Mouse (Mus musculus) stomach, embryonic 14.5 days (tissue): Measurements from ENCODE around the gene Zfp575. TPM values are rescaled to one million over a fixed set of nuclear protein-coding genes. Genes with fewer than 3 reads are reported as not detected.
A peak's percentile ranks its signal among the peaks of the same experiment; 100 is the strongest.

Source experiments
- ATAC-seq: fragments of 200-750 bp; cut with Nextera tagmentation; 2 replicates; pipeline ENCODE4 v1.8.0; 2017; ENCODE audit warnings: low read depth, moderate TSS enrichment; ENCODE audit not compliant: insufficient number of reproducible peaks, insufficient read depth, low FRiP score
- H3K27ac ChIP-seq: fragments of 300-500 bp; sonication (generic); 2 replicates; pipeline ENCODE4 v1.5.1; 2014; ENCODE audit warnings: mild to moderate bottlenecking, low read length, moderate library complexity, mixed read lengths
- H3K27me3 ChIP-seq: fragments of 300-500 bp; sonication (generic); 2 replicates; pipeline ENCODE4 v1.6.1; 2014; ENCODE audit warnings: low read length, control low read depth, mixed read lengths; ENCODE audit not compliant: control insufficient read depth, insufficient read depth
- H3K36me3 ChIP-seq: fragments of 300-500 bp; sonication (generic); 2 replicates; pipeline ENCODE4 v1.6.1; 2014; ENCODE audit warnings: mild to moderate bottlenecking, control low read depth, low read length, moderate library complexity, mixed read lengths; ENCODE audit not compliant: control insufficient read depth, insufficient read depth
- H3K4me1 ChIP-seq: fragments of 300-500 bp; sonication (generic); 2 replicates; pipeline ENCODE4 v1.6.1; 2014; ENCODE audit warnings: low read length, control low read depth, mixed read lengths; ENCODE audit not compliant: control insufficient read depth, insufficient read depth
- H3K4me2 ChIP-seq: fragments of 300-500 bp; sonication (generic); replicated peaks from 2 replicates; pipeline ENCODE4 v1.6.1; 2014; ENCODE audit warnings: low read depth, low read length, control low read depth
- H3K4me3 ChIP-seq: fragments of 300-500 bp; sonication (generic); 2 replicates; pipeline ENCODE4 v1.5.1; 2014; ENCODE audit warnings: low read depth, low read length, control low read depth
- H3K9ac ChIP-seq: fragments of 300-500 bp; sonication (generic); replicated peaks from 2 replicates; pipeline ENCODE4 v1.6.1; 2014; ENCODE audit warnings: low read depth, mild to moderate bottlenecking, control low read depth, low read length, moderate library complexity, mixed read lengths
- H3K9me3 ChIP-seq: fragments of 300-500 bp; sonication (generic); 2 replicates; pipeline ENCODE4 v1.6.1; 2016; ENCODE audit warnings: low read depth, low read length, control low read depth; ENCODE audit not compliant: control insufficient read depth
- WGBS: fragments of 180-500 bp; shearing (Covaris S2); extraction: QIAGEN DNeasy Blood & Tissue Kit; methylation state at CpG from one replicate; pipeline ENCODE4 v1.1.7; 2014; 5-methylcytosine and 5-hydroxymethylcytosine counted together
- polyA plus RNA-seq: library from polyadenylated mRNA; unstranded; fragments of >200 nt; fragmentation: Nextera tagmentation; extraction: Ambion mirVana; gene quantifications from 2 replicates; pipeline ENCODE4 v1.2.1, GENCODE M21; 2014

Zfp575 gene
- polyA plus RNA-seq, result 3.5 and 4.0 TPM in 2 replicates

GRCm38 (mm10) chr7:24587330-24588105 lies at the start of gene Zfp575, which contains the start of gene Ethe1:
TSS of gene Zfp575 (minus strand) at chr7:24587641.
TSS of gene Ethe1 (plus strand) at chr7:24587543.
- H3K9ac ChIP-seq, result peak within 1 kb of the TSS; percentile 54
- H3K4me2 ChIP-seq, result peak within 1 kb of the TSS; percentile 69
- H3K27ac ChIP-seq, result peak within 1 kb of the TSS; percentile 21; the same call in 1 of the 2 replicates
- H3K4me3 ChIP-seq, result peak within 1 kb of the TSS; percentile 37
- peak; percentile 53; the same call in 1 of the 2 replicates for ATAC-seq
- H3K27me3 ChIP-seq, result 0 out of 2 replicates have a peak, but pooled peaks cover 10% of the 10 kb centered on the region
- H3K36me3 ChIP-seq, result no peaks in the 10 kb centered on the region
- WGBS, result 6% methylated on average over 30 of the region's 30 CpGs
- H3K4me1 ChIP-seq, result peaks cover 3% of the 10 kb centered on the region; the same call in 1 of the 2 replicates
- no peaks in the 10 kb centered on the region for H3K9me3 ChIP-seq

DNA sequence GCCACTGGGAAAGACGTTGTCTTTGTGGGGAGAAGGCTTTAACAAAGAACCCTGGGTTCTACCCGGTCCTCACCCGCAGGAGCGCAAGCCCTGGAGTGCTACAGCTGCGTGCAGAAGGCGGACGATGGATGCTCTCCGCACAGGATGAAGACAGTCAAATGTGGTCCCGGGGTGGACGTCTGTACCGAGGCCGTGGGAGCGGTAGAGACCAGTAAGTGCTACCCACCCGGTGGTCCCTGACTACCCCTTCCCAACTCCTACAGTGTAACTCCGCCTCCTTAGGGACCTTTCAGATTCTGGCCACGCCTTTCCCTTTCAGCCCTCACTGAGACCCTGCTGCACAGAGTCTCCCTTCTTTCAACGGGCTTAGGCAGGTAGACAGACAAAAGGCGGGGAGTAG lies 49.6 kb upstream of the Zfp575 start:
- no peak overlapping the region for H3K9ac ChIP-seq
- peaks cover 27% of the 10 kb centered on the region for H3K27me3 ChIP-seq
- H3K4me3 ChIP-seq, result peak overlapping the region; percentile 43; the same call in 1 of the 2 replicates

GRCm38 (mm10) chr7:24636264-24636663 lies 48.8 kb upstream of the Zfp575 start, which contains the start of gene Lypd3:
TSS of gene Lypd3 (plus strand) at chr7:24636550.
- Histone ChIP-seq H3K27me3 (peaks cover 27% of the 10 kb centered on the region), H3K36me3 (no peaks in the 10 kb centered on the region), H3K4me1 (peaks cover 10% of the 10 kb centered on the region; the same call in 1 of the 2 replicates), H3K4me3 (peak within 1 kb of the TSS; percentile 43), H3K4me2 (peak within 1 kb of the TSS; percentile 76), H3K9me3 (no peaks in the 10 kb centered on the region), H3K27ac (no peak within 1 kb of the TSS), H3K9ac (no peak within 1 kb of the TSS)
- no peak for ATAC-seq
- WGBS, result 23% methylated on average over 15 of the region's 15 CpGs

More for the DNA sequence above, 49.6 kb upstream of the Zfp575 start:
- H3K4me1 ChIP-seq, result peaks cover 10% of the 10 kb centered on the region; the same call in 1 of the 2 replicates
- no peaks in the 10 kb centered on the region for H3K9me3 ChIP-seq
- 2% methylated on average over 18 of the region's 18 CpGs for WGBS
- no peaks in the 10 kb centered on the region for H3K36me3 ChIP-seq
- no peak for ATAC-seq
- H3K4me2 ChIP-seq, result peak overlapping the region; percentile 76; the same call in 1 of the 2 replicates
- H3K27ac ChIP-seq, result no peak overlapping the region

DNA sequence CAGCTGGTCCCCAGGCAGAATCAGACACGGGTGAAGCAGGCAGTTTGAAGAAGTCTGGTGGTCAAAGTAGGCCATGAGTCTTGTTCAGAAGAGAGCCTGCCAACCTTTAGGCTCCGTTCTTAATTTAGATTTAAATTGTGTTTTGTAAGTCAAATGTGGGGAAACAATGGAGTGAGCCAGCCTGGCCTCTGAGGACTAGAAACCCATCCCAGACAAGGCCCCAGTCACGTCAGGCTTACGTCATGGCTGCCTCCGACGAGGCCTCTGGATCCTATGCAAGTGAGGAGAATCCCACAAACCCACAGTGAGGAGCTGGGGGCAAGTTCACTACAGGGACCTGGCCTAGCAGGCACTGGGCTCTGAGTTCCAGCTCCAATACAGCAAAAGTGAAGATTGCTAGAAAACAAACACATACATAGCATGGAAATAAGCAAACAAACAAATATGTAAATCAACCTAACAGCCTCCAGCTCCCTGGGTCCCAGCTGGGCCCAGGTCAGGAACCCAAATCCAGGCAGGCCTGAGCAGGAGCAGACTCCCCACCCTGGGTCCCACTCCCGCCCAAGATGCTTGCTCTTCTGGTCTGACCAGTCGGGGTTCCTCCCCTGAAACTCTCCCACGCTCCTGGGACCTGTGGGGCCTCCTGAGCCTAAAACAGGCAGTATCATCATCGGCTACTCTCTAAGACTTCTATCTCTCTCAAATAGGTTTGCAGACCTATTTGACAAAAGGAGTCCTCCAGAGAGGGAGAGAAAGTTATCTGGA lies 42.9 kb upstream of the Zfp575 start:
- H3K27me3 ChIP-seq, result no peaks in the 10 kb centered on the region
- H3K4me2 ChIP-seq, result no peak overlapping the region
- H3K4me1 ChIP-seq, result peaks cover 10% of the 10 kb centered on the region; the same call in 1 of the 2 replicates
- ATAC-seq, result no peak
- H3K27ac ChIP-seq, result no peak overlapping the region
- H3K9me3 ChIP-seq, result no peaks in the 10 kb centered on the region
- H3K9ac ChIP-seq, result no peak overlapping the region
- no peaks in the 10 kb centered on the region for H3K36me3 ChIP-seq
- WGBS, result 72% methylated on average over 10 of the region's 10 CpGs
- no peak overlapping the region for H3K4me3 ChIP-seq

GRCm38 (mm10) chr7:24629672-24630071 lies 42.2 kb upstream of the Zfp575 start:
- Histone ChIP-seq H3K4me3 (no peak overlapping the region), H3K4me1 (peaks cover 10% of the 10 kb centered on the region; the same call in 1 of the 2 replicates), H3K9me3 (no peaks in the 10 kb centered on the region), H3K9ac (no peak overlapping the region), H3K27ac (no peak overlapping the region), H3K4me2 (no peak overlapping the region), H3K27me3 (no peaks in the 10 kb centered on the region), H3K36me3 (no peaks in the 10 kb centered on the region)
- 65% methylated on average over 4 of the region's 4 CpGs for WGBS
- no peak for ATAC-seq

DNA sequence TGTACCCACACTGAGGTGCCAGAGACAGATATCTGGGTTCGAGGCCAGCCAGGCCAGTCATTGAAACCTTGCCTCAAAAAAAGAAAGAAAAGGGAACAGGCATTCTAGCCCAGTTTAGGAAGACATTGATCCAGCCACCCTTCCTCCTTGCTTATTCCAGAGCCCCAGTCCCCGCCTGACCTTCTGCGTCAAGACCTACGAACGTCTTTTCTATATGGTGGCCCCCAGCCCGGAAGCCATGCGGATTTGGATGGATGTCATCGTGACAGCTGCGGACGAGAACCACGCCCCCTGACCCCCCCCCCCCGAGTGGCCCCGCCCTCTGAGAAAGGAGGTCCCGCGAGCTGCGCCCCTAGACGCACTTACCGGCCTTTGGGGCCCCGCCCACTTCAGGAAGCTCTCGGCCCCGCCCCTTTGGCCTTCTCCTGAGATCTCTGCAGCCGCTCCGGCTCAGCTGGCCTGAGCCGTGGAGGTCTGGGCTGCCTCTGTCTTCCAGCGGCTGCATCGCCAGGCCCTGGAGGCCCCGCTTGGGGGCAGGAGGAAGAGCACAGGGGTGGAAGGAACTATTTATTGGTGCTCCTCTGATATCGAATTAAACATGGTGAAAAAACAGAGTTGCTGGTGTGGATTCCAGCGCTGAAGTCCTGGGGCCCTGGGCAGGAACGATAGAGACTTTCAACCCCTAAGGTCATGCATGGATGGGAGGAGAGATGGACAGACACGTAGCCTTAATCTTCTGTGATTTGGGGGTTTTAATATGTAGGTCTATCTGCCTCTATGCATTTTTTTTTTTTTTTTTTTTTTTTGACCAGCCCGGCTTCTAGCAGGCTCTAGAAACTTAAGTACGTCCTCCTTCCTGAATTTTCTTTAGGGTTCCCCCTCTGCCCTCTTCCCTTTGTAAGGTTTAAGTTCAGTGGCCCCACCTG lies 41.5 kb upstream of the Zfp575 start:
- Histone ChIP-seq H3K9ac (0 out of 2 replicates have a peak overlapping the region, but pooled peaks have one; percentile 15), H3K27me3 (no peaks in the 10 kb centered on the region), H3K4me1 (peaks cover 10% of the 10 kb centered on the region; the same call in 1 of the 2 replicates), H3K36me3 (no peaks in the 10 kb centered on the region), H3K4me2 (peak overlapping the region; percentile 36), H3K27ac (peak overlapping the region; percentile 39; the same call in 1 of the 2 replicates), H3K4me3 (peak overlapping the region; percentile 14), H3K9me3 (no peaks in the 10 kb centered on the region)
- WGBS, result 8% methylated on average over 26 of the region's 33 CpGs
- ATAC-seq, result peak; percentile 87

DNA sequence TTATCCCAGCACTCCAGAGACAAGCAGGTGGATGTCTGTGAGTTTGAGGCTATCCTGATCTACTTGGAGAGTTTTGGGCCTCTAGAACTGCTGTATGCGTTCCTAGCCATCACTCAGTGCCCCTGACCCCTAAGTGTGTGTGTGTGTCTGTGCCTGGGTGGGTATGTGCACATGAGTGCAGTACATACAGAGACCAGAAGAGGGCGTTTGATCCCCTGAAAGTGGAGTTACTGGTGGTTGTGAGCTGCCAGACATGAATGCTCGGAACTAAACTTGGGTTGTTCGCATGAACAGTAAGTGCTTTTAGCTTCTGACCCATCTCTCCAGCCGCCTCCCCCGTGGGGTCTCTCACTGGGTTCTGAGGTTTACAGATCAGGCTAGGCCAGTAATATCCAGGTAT lies 35.5 kb upstream of the Zfp575 start:
- 86% methylated on average over 6 of the region's 6 CpGs for WGBS
- no peak overlapping the region for H3K4me3 ChIP-seq
- no peaks in the 10 kb centered on the region for H3K9me3 ChIP-seq
- H3K9ac ChIP-seq, result no peak overlapping the region
- no peaks in the 10 kb centered on the region for H3K4me1 ChIP-seq
- ATAC-seq, result no peak
- H3K27ac ChIP-seq, result no peak overlapping the region
- no peak overlapping the region for H3K4me2 ChIP-seq
- no peaks in the 10 kb centered on the region for H3K27me3 ChIP-seq
- no peaks in the 10 kb centered on the region for H3K36me3 ChIP-seq
